Mouse (Mus musculus) layer of hippocampus, postnatal 10 days (tissue): Measurements from ENCODE around the gene Tubb2a. TPM values are rescaled to one million over a fixed set of nuclear protein-coding genes. Genes with fewer than 3 reads are reported as not detected.
A peak's percentile ranks its signal among the peaks of the same experiment; 100 is the strongest.

Experiments
- DNase-seq, 2 experiments: peaks; one replicate each; pipeline ENCODE4 v3.0.0; 2021; ENCODE audit warnings: low spot score in 2 of 2
- total RNA-seq, 2 experiments: library from RNA; stranded (reverse); gene quantifications; 2 replicates each; pipeline ENCODE4 v1.2.3; 2021

Gene Tubb2a
- total RNA-seq, 2 experiments from 2014 or later: 2,376 to 2,620 TPM

DNA sequence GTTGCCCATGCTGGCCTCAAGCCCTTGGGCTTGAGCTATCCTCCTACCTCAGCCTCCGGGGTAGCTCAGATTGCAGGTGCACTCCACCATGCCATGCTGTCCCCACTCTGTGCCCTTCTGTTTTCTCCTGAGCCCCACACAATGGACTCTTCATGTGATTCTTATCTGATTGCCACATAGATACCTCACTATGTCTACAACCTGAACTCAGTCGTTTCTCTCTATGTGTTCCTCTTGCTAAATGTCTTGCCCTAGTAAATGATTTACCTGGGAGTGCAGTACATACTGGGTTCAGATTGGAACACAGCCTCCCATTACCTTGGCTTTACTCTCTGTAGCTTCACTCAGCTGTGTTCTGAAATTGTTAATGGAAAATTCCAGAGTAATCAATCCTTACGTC, 22.8 kb downstream of the Tubb2a start:
- no peak for DNase-seq

DNA sequence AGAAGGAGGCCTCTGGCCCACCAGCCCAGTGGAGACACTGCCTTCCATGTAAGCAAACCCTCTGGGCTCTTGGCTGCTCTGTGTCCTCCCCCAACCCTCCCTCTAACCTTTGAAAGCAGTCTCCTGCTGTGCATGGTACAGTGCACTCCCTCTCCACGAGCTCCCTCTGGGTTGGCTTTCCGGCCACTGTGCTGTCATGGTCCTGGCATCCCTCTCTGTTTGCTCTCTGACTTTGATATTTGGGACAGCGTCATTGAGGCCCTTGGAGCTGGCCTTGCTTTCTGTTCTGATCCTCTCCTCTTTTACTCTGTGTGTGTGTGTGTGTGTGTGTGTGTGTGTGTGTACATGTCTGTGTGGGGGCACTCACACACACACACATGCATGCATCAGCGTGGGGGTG, 23.4 kb downstream of the Tubb2a start:
- no peak for DNase-seq

DNA sequence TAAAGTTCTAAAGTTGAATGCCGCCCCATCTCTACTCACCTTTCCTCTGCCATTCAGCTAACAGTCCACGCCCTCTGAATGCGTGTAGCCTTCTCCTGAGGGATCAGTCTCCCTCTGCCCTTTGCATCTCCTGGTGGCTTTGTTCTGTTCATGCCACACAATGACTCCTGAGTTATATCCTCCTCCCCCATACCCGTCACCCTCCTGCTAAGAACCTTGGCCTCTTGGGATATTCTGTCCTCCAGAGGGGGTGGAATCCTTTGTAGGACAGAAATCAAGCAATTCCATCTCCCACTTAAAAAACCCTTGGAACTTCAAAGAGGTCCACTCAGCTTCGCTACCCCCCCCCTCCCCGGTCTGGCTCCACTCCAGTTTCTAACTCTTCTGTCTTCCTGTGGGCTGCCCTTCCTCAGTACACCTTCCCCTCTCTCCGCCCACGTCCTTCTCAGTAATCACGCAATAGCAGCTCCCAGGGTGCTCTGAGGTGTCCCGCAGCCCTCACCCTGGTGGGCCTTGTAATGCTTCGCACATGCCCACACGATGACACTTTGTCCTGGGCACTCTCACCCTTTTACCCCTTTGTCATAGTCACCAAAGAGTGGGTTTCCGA, 24.0 kb downstream of the Tubb2a start:
- no peak for DNase-seq

DNA sequence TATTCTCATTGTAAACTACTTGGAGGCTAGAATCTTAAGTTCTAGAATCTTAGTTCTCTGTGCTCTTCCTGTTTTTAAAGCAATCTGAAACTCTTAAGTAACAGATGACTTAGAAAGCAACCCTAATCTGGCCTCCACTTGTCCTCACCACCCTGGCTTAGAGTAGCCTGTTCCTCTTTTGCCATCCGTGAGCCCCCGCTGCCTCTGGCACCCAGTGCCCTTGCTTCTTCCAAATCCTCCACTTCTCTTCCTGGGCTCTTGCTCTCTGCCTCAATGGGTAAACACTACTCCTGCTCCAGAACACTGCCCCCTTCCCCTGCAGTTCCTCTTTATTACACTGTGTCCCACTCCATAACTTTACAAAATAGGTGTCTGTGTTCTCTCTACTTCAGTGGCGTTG, 26.1 kb downstream of the Tubb2a start:
- no peak for DNase-seq

DNA sequence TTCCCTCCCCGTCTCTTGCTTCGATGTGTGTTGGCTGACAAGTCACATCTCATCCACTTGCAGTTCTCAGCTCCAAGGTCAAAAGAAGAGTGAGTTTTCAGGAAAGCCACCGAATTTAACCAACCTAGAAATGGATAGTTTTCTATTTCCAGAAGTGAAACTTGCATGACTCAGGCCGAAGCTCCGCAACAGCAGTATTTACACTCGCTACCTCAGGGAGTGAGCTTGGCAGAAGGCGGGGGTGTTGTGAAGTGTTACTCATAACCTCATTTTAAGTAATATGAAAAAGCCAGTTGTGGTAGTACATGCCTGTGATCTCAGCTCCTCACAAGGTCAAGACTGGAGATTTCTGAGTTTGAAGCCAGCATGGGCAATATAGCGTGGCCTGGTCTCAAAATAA, 27.3 kb downstream of the Tubb2a start:
- DNase-seq: no peak

- no peak for DNase-seq
Measured at GRCm38 (mm10) chr13:34047526-34047925, 30.3 kb downstream of the Tubb2a start.

DNA sequence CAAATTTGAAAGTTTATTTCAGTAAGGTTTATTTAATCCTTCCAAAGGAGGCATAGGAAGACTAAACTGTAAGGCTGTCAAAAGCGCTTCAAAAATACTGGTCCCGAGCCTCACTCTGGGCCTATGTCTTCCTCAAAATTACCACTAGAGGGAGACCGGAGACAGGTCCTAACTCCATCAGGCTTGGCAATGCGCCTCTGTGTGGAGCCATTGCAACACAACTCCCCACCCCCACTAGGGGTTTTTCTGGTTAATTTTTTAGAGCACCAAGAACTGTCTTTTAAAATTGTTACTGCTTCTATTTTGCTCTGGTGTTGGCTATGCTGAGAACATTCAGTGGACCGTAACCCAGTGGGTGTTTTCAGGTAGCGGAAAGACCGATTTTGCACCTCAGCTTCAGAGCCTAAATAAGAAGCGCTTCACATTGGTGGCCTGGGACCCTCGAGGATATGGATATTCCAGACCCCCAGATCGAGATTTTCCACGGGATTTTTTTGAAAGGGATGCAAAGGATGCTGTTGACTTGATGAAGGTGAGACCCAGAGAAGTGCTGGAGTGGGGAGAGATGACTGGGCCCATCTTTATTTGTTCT, 31.3 kb downstream of the Tubb2a start:
- DNase-seq: peak; percentile 89 to 91

GRCm38 (mm10) chr13:34045511-34046249, 32.1 kb downstream of the Tubb2a start:
- no peak for DNase-seq

GRCm38 (mm10) chr13:34043716-34044393, 34.0 kb downstream of the Tubb2a start:
- no peak for DNase-seq

GRCm38 (mm10) chr13:34040091-34040490, 37.7 kb downstream of the Tubb2a start:
- no peak for DNase-seq

DNA sequence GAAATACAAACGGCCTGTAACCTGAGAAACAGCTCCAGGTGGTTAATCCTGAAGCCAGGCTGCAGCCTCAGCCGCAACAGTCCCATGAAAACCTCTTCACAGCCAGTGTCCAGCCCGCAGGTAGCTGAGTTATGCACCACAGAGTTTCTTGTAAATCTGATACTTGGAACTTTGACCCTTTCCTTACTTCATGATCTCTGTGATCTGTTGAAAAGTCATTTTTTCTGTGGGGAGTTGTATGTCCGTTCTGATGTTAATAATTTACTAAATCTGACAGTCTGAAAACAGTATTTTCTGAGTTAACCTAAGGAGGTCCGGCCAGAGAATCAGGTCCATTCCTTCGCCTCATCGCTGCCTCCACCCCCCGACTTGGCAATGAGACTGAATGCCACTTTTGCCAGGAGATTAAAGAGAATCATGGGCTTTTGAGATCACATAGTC, 38.9 kb downstream of the Tubb2a start:
- DNase-seq: no peak

GRCm38 (mm10) chr13:34038056-34038432, 39.8 kb downstream of the Tubb2a start:
- DNase-seq: no peak

GRCm38 (mm10) chr13:34037172-34038055, 40.4 kb downstream of the Tubb2a start, which contains the start of gene Bphl:
TSS of gene Bphl (plus strand) at chr13:34037597.
- peak; percentile 89 to 95 for DNase-seq

- DNase-seq: no peak
Measured at GRCm38 (mm10) chr13:34036726-34037125, 41.1 kb downstream of the Tubb2a start.

DNA sequence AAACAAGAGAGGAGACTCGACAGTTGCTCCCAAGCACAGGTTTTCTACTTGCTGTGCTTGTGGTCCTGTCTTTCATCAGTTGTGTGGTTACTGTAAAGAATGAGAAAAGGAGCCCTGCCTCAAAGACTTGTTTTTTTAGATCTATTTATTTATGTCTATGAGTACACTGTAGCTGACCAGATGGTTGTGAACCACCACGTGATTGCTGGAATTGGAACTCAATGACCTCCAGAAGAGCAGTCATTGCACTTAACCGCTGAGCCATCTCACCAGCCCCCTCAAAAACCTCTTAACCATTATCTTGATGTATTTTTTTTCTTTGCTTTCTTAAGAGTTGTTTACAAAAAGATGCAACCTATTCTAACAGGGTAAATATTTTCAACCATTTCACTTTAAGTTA, 42.4 kb downstream of the Tubb2a start:
- DNase-seq: no peak

DNA sequence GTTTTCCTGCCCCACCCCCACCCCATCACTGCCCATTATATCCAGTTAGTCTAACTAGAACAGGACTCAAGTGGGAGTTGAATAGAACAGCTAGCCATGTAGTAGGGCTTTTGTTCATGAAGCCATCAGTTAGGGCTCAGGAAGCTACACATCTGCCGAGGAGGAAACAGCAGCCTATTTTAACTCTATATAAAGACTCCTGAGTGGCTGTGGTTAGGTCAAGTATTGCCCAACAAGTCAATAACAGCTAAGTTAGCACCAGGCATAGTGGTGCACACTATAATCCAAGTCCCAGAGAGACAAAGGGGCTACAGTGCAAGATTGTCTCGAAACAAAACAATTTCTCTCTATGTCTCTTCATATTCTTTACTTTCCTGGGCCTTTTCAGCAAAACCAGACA, 45.8 kb downstream of the Tubb2a start:
- DNase-seq: no peak

Other genes with a start within 250 kb of the Tubb2a start
- not detected for gene Serpinb6e, start 234.6 kb downstream of the Tubb2a start, total RNA-seq
- gene Serpinb6c, start 172.3 kb downstream of the Tubb2a start, total RNA-seq: under 1 TPM in 1 of 2 experiments, not detected in 1; 0.85 TPM
- 1 to 10 TPM; 6.4 to 7.4 TPM for gene Nqo2, start 113.3 kb downstream of the Tubb2a start, total RNA-seq
- gene Ripk1, start 75.6 kb downstream of the Tubb2a start, total RNA-seq: 10 to 100 TPM in 1 of 2 experiments, 1 to 10 TPM in 1; 7.8 to 10.1 TPM
- gene Serpinb6a, start 75.2 kb downstream of the Tubb2a start, total RNA-seq: 10 to 100 TPM; 49.6 to 52.9 TPM
- 10 to 100 TPM; 34.6 to 35.9 TPM for gene Bphl, start 40.4 kb downstream of the Tubb2a start, total RNA-seq
- 1,000 to 10,000 TPM; 1,434 to 1,803 TPM for gene Tubb2b, start 52.5 kb upstream of the Tubb2a start, total RNA-seq
- 10 to 100 TPM; 28.9 to 34.7 TPM for gene Psmg4, start 85.0 kb upstream of the Tubb2a start, total RNA-seq